Mouse (Mus musculus) lung, adult 2 months (tissue): ENCODE data around the gene Ccdc194. TPM values are rescaled to one million over a fixed set of nuclear protein-coding genes. Genes with fewer than 3 reads are reported as not detected.

Source experiments
- DNase-seq: peaks from one replicate; pipeline ENCODE4 v3.0.0; 2022
- H3K4me1 ChIP-seq: fragments of 200-500 bp; 2 replicates; pipeline ENCODE4 v1.6.1; 2011; ENCODE audit warnings: low read length; ENCODE audit not compliant: control insufficient read depth, insufficient read depth
- H3K4me3 ChIP-seq: fragments of 200-500 bp; replicated peaks from 2 replicates; pipeline ENCODE3; 2011; ENCODE audit warnings: low read depth, mild to moderate bottlenecking, control low read depth, low read length; ENCODE audit errors: extremely low read depth
- CTCF ChIP-seq: fragments of 200-500 bp; IDR thresholded peaks from 2 replicates; pipeline ENCODE4 v1.5.1; 2011; ENCODE audit warnings: mild to moderate bottlenecking, low read length, control low read depth; ENCODE audit not compliant: insufficient read depth
- POLR2A ChIP-seq: fragments of 200-500 bp; IDR thresholded peaks from 2 replicates; pipeline ENCODE4 v1.6.1; 2011; ENCODE audit warnings: low read depth, mild to moderate bottlenecking, control low read depth, low read length, borderline replicate concordance; ENCODE audit errors: extremely low read depth
- WGBS: fragments of 180-500 bp; shearing (Covaris S2); methylation state at CpG from one replicate; pipeline ENCODE4 v1.1.7; 2018; 5-methylcytosine and 5-hydroxymethylcytosine counted together
- polyA plus RNA-seq: library from polyadenylated mRNA; depleted of rRNA; stranded (reverse); fragments of >200 nt; gene quantifications from 2 replicates; pipeline ENCODE4 v1.2.3, GENCODE M21; 2012

Ccdc194 gene
- polyA plus RNA-seq, 1 experiment, result 0.49 TPM

DNA sequence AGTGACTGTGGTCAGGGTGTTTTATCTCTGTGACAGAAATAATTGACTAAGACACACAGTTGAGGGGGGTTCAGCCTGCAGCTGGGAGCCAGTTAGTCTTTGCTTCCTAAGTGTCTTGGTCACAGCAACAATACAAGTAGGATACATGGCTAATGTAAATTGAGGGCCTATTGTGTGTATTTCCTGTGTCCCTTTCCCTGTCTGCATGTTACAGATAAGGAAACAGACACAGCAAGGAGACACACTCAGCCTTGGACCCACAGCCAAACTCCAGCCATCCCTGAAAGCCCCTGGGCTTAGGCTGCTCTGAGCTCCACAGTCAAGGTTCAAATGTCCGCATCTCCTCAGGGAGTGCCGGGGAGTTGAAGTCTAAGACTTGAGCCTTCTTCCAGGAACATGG, 29.1 kb upstream of the Ccdc194 start:
- 63% methylated on average over 2 of the region's 2 CpGs for WGBS
- no peak for DNase-seq
- H3K4me1 ChIP-seq, result peaks cover 7% of the 10 kb centered on the region
- H3K4me3 ChIP-seq, result no peak overlapping the region
- TF ChIP-seq POLR2A (no peak), CTCF (no peak)

DNA sequence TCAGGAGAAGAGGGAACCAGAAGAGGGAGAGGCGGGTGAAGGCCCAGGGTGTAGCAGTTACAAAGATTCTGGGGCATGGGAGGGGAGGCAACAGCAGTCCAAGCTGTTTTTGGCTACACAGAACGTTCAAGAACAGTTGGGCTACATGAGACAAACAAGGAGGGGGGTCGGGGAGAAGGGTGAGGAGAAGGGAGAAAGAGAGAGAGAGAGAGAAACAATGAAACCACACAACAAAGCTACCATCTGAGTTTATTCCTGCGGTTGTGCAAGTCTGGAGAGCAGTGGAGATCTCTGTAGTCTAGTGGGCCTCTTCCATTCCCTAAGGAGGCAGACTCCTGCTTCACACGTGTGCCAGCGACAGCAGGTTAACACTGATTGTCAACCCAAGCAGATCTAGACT, 28.5 kb upstream of the Ccdc194 start:
- DNase-seq, result no peak
- H3K4me3 ChIP-seq, result no peak overlapping the region
- WGBS, result 55% methylated on average over 6 of the region's 6 CpGs
- H3K4me1 ChIP-seq, result peaks cover 5% of the 10 kb centered on the region
- TF ChIP-seq CTCF (no peak), POLR2A (no peak)

DNA sequence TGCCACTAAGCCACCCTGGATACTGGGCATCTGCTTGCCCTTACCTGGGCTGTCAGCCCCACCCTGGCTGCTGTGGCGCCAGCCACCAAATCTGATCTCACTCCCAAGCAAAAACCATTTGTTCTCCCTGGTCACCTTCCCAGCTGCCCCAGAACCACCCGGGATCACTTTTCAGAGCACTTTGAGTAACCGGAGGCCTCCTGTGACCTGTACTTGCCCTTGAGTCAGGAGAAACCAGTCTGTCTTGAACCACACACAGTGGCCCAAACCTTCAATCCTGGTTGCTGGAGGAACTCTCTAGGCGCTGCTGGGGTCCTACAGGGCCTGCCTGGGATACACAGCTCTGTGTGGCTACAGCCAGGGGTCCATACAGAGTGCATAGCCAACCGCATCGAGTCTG, 27.3 kb upstream of the Ccdc194 start:
- DNase-seq, result no peak
- no peak overlapping the region for H3K4me3 ChIP-seq
- 62% methylated on average over 6 of the region's 6 CpGs for WGBS
- no peak for TF ChIP-seq CTCF
- no peak for TF ChIP-seq POLR2A
- peaks cover 3% of the 10 kb centered on the region for H3K4me1 ChIP-seq

DNA sequence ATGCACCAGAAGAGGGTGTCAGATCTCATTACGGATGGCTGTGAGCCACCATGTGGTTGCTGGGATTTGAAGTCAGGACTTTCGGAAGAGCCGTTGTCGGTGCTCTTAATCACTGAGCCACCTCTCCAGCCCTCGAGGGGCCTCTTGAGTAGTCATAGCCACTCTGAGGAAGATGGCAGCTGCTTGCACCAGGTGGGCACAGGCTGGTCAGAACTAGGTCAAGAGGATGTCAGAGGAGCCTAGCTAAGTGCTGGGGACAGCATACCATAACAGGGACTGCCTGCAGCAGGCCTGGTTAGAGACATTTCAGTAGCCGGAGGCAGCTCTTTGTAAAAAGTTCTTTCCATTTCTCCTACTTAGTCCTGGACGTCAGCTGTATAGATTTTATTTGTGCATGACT, 25.2 kb upstream of the Ccdc194 start:
- DNase-seq, result no peak
- Histone ChIP-seq H3K4me3 (no peak overlapping the region), H3K4me1 (peaks cover 3% of the 10 kb centered on the region)
- WGBS, result 57% methylated on average over 7 of the region's 7 CpGs
- TF ChIP-seq CTCF (no peak), POLR2A (no peak)

DNA sequence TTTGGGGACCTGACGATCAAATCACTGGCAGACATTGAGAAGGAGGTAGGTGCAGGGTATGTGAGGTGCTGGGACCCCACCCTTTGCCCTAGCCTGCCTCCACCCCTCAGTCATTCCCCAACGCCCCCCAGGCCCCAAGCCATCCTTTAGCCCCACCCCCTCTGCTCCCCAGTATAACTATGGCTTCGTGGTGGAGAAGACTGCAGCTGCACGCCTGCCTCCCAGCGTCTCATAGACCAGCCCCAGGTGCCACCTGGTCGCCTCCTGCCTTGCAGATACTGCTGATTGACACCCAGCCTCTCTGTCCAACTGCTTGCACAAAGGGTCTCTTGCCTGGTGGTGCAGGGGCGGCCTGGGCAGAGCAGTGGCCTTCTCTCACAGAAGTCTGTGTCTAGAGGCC, 22.1 kb upstream of the Ccdc194 start:
- WGBS, result 87% methylated on average over 7 of the region's 7 CpGs
- TF ChIP-seq CTCF (no peak), POLR2A (no peak)
- Histone ChIP-seq H3K4me3 (no peak overlapping the region), H3K4me1 (peaks cover 6% of the 10 kb centered on the region)
- DNase-seq, result no peak

DNA sequence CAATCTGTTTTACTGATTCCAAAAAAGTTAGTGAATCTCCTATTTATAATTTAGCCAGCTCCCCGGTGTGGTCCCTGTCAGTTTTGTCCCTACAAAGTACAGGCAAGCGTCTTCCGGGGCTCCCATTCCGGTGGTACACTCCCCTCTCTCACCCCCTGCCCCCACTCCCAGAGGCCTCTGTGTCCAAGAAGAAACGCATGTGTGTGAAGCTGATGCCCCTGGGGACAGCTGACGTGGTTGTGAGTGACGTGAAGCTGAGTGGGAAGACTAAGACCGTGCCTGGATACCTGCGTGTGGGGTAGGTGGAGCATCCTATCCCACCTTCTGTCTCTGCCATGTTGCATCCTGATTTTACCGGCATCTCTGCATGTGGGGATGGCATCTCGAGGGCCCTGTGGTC, 19.5 kb upstream of the Ccdc194 start:
- no peak for DNase-seq
- H3K4me1 ChIP-seq, result peaks cover 6% of the 10 kb centered on the region
- TF ChIP-seq POLR2A (no peak), CTCF (no peak)
- H3K4me3 ChIP-seq, result no peak overlapping the region
- 92% methylated on average over 11 of the region's 11 CpGs for WGBS

DNA sequence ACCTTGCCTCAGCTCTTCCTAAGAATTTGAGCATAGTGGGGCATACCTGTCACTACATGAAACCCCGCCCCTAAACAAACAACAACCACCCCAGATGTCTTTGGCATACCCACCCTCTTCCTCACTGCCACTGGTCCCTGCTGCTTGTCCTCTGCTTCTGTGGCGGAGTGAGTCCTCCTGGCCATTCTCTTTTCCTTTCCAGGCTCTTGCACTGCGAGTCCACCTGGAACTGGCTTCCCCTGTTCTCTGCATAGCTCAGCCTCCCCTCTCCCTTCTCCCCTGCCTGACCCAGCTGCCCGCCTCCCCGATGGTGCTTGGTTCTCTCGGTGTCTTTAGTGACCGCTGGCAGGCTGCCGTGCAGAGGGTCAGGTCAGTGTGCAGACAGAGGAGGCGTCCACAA, 18.2 kb upstream of the Ccdc194 start:
- H3K4me1 ChIP-seq, result peaks cover 6% of the 10 kb centered on the region
- TF ChIP-seq POLR2A (no peak), CTCF (no peak)
- H3K4me3 ChIP-seq, result no peak overlapping the region
- no peak for DNase-seq
- 82% methylated on average over 9 of the region's 9 CpGs for whole genome bisulfite sequencing

DNA sequence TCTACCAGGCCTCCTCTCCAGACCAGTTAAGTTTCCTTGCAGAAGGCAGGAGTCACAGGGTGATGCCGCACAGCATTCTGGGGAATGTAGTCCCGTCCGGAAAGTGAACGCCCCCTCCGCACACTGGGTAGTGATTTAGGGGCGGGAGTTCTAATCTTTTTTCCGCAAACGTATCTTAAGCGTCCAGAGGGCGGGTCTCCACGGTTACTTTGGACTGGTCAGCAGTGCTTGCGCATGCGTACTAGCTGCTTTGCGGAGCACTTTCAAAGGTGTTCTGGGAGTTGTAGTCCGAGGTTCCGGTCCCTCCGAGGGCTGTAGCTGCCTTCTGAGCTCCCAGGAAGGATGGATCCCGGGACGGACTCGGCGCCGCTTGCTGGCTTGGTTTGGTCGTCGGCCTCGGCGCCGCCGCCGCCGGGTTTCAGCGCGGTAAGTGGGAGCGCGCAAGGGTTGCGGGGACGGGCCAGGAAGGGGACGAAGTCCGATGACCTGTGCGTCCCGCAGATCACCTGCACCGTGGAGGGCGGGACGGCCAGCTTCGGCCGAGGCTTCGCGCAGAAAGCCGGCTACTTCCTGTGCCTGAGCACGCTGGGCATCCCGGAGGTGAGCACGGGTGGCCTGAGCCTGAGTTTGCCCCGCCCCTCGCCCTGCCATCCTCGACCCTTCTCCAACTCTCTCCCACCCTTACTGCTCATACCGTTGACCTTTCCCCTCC, 17.3 kb upstream of the Ccdc194 start, which contains the start of gene Mvb12a:
TSS of gene Mvb12a (plus strand) at position 291 of the 712 bp plus-strand sequence.
- WGBS, result under 1% methylated on average over 55 of the region's 55 CpGs
- DNase-seq, result peak; percentile 97
- Histone ChIP-seq H3K4me3 (peak within 1 kb of the TSS; percentile 70), H3K4me1 (peaks cover 10% of the 10 kb centered on the region)
- TF ChIP-seq POLR2A (peak; percentile 57; the same call in 1 of the 2 replicates), CTCF (no peak)

DNA sequence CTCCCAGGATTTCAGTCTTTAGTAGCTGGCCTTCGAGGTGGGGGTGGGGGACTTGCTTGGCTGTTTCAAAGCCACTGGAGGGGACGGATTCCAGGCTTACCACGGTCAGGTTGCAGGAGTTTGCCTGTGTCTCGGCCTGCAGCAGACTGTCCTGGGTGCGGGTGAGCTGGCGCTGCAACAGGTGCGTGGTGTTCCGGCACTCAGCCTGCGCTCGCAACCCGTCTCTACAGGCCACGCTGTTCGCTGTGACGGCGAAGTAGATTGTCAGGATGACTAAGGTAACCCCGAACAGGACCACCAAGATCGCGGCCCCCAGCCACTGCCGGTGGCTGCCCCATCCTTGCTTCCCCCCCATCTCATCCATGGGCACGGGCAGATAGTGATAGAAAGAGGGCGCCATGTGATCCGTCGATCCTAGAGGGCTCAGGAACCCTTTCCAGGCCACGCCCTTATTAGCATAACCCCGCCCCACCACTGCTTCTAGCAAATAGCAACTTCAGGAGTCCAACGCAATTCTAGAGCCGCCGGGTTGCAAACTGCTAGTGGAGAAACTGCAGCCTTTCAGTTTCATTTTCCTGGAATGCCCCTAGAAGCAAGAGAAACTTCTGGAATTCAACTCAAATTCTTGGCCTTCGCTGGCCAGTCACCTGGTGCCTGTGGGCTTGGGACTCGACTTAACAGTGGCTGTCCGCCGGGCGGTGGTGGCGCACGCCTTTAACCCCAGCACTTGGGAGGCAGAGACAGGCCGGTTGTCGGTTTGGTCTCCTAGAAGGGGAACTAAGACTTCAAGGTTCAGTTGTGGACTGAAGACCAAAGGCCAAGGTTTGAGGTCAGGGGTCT, 11.7 kb upstream of the Ccdc194 start, which contains the start of gene Bst2:
TSS of gene Bst2 (minus strand) at position 429 of the 840 bp plus-strand sequence.
- peak within 1 kb of the TSS; percentile 79 for H3K4me3 ChIP-seq
- H3K4me1 ChIP-seq, result peaks cover 7% of the 10 kb centered on the region
- TF ChIP-seq CTCF, result no peak
- TF ChIP-seq POLR2A, result peak; percentile 44; the same call in 1 of the 2 replicates
- 2% methylated on average over 37 of the region's 37 CpGs for WGBS
- DNase-seq, result peak; percentile 88

DNA sequence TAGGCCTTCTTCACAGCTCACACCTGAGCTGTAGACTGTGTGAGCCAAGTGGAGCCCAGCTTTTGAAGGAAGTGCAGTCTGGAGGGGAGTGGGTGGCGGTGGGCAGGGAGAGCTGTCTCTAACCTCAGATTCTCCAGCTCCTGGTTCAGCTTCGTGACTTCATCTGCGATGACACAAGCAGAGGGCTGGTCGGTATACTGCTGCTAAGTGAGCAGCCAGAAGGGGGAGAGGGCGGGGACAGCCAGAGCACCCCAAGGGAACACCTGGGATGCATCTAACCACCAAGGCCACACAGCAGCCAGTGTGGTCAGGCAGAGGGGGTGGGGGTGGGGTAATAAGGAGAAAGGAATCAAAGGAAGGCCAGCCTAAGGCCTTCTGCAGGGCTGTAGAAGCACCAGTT, 10.2 kb upstream of the Ccdc194 start:
- H3K4me1 ChIP-seq, result peaks cover 9% of the 10 kb centered on the region
- TF ChIP-seq POLR2A (no peak), CTCF (no peak)
- no peak for DNase-seq
- 73% methylated on average over 5 of the region's 5 CpGs for WGBS
- H3K4me3 ChIP-seq, result no peak overlapping the region

DNA sequence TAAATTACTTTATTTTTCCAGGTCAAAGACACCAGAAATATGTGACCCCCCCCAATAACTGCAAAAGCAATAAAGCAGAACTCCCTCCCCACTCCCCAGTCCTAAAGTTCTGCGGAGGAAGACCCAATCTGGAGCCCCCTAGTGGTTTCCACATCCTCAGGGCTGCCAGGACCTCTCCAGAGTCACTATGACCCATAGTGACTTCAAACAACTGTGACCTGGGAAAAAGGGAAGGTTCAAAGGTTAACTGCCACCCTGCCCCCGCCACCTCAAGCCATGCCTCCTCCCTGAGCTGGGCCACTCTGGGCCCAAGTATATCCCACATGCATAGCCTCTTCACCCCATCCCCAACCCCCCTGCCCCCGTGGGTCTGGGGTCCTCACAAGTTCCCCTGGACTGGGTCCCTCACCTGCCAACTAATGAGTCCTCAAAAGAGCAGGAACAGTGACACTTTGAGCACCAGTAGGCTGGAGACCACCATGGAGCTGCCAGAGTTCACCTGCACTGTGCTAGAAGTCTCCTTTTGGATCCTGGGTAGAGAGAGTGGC, 8.8 kb upstream of the Ccdc194 start:
- TF ChIP-seq CTCF (no peak), POLR2A (no peak)
- peaks cover 9% of the 10 kb centered on the region for H3K4me1 ChIP-seq
- no peak for DNase-seq
- no peak overlapping the region for H3K4me3 ChIP-seq
- 66% methylated on average over 3 of the region's 3 CpGs for WGBS
